Mouse (Mus musculus) forebrain, embryonic 13.5 days (tissue): ENCODE results near the gene Nptxr. TPM values are rescaled to one million over a fixed set of nuclear protein-coding genes. Genes with fewer than 3 reads are reported as not detected.
A peak's percentile ranks its signal among the peaks of the same experiment; 100 is the strongest.

Experiments
- ATAC-seq: fragments of 200-750 bp; cut with Nextera tagmentation; 2 replicates; pipeline ENCODE4 v1.8.0; 2017
- H3K27ac ChIP-seq: fragments of 300-500 bp; sonication (generic); 2 replicates; pipeline ENCODE4 v1.5.1; 2015; ENCODE audit warnings: inconsistent platforms, mild to moderate bottlenecking, moderate library complexity
- H3K27me3 ChIP-seq: fragments of 300-500 bp; sonication (generic); 2 replicates; pipeline ENCODE4 v1.6.1; 2015; ENCODE audit warnings: mild to moderate bottlenecking, inconsistent platforms
- H3K36me3 ChIP-seq: fragments of 300-500 bp; sonication (generic); 2 replicates; pipeline ENCODE4 v1.6.1; 2015; ENCODE audit warnings: mild to moderate bottlenecking, inconsistent platforms; ENCODE audit not compliant: poor library complexity, severe bottlenecking
- H3K4me1 ChIP-seq: fragments of 300-500 bp; sonication (generic); 2 replicates; pipeline ENCODE4 v1.6.1; 2015; ENCODE audit warnings: inconsistent platforms
- H3K4me2 ChIP-seq: fragments of 300-500 bp; sonication (generic); 2 replicates; pipeline ENCODE4 v1.6.1; 2015; ENCODE audit warnings: inconsistent platforms, mild to moderate bottlenecking, moderate library complexity
- H3K4me3 ChIP-seq: fragments of 300-500 bp; sonication (generic); 2 replicates; pipeline ENCODE4 v1.5.1; 2015; ENCODE audit warnings: mild to moderate bottlenecking, inconsistent platforms
- H3K9ac ChIP-seq: fragments of 300-500 bp; sonication (generic); 2 replicates; pipeline ENCODE4 v1.6.1; 2015; ENCODE audit warnings: mild to moderate bottlenecking, inconsistent platforms
- H3K9me3 ChIP-seq: fragments of 300-500 bp; sonication (generic); replicated peaks from 2 replicates; pipeline ENCODE4 v1.6.1; 2016; ENCODE audit warnings: inconsistent platforms
- WGBS: fragments of 180-500 bp; shearing (Covaris S2); methylation state at CpG from one replicate; pipeline ENCODE4 v1.1.7; 2015; 5-methylcytosine and 5-hydroxymethylcytosine counted together
- polyA plus RNA-seq: library from polyadenylated mRNA; unstranded; fragments of >200 nt; fragmentation: Nextera tagmentation; extraction: Ambion mirVana; gene quantifications from 2 replicates; pipeline ENCODE4 v1.2.1, GENCODE M21; 2015

The Nptxr gene
- polyA plus RNA-seq, 1 experiment from 2014 or later = 7.9 TPM

DNA sequence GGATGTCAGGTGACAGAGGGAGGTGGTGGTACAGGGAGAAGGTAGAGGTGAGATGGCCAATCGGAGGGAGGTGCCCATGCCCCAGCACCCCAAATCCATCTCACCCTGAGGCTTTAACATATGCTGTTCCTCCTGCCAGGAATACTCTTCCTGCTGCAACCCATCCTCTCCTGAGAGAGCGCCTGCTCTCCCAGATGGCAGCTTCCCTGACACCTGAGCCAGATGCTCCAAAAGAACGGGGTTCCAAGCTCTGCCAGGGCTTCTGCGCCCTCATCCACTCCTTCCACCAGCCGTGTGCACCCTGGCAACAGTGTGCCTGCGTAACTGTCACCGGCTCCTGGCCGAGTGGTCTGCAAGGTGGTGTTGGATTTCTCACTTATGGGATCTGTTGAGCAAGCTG is 6.9 kb downstream of the Nptxr start:
- 86% methylated on average over 8 of the region's 8 CpGs for WGBS
- ATAC-seq = no peak
- no peak overlapping the region for H3K4me3 ChIP-seq
- H3K4me2 ChIP-seq = no peak overlapping the region
- H3K27ac ChIP-seq = no peak overlapping the region
- H3K9ac ChIP-seq = no peak overlapping the region
- H3K4me1 ChIP-seq = peaks cover 7% of the 10 kb centered on the region; the same call in 1 of the 2 replicates
- H3K36me3 ChIP-seq = no peaks in the 10 kb centered on the region
- H3K27me3 ChIP-seq = peaks cover 13% of the 10 kb centered on the region
- no peaks in the 10 kb centered on the region for H3K9me3 ChIP-seq

DNA sequence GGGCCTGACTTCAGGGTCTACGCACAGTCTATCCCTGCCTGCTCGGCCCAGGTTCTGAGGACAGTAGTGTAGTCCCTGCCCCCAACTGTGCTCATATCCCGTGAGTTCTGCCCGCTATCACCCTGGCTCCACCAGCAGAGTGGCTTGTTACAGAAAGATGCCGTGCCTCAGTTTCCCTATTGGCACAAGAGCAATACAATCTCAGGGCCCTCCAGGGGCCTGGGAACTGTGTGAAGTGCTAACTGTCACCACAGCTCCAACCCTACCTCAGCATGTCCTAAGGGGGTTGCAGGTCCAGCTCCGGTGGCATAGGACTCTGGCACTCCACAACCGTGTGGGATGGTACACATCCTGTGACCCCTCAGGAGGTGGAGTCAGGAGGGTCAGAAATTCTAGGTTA is 7.5 kb downstream of the Nptxr start:
- Histone ChIP-seq H3K36me3 (no peaks in the 10 kb centered on the region), H3K4me3 (no peak overlapping the region), H3K9me3 (no peaks in the 10 kb centered on the region), H3K9ac (no peak overlapping the region), H3K27ac (no peak overlapping the region), H3K4me2 (no peak overlapping the region), H3K27me3 (peaks cover 10% of the 10 kb centered on the region), H3K4me1 (peaks cover 7% of the 10 kb centered on the region; the same call in 1 of the 2 replicates)
- WGBS = 89% methylated on average over 7 of the region's 7 CpGs
- no peak for ATAC-seq

DNA sequence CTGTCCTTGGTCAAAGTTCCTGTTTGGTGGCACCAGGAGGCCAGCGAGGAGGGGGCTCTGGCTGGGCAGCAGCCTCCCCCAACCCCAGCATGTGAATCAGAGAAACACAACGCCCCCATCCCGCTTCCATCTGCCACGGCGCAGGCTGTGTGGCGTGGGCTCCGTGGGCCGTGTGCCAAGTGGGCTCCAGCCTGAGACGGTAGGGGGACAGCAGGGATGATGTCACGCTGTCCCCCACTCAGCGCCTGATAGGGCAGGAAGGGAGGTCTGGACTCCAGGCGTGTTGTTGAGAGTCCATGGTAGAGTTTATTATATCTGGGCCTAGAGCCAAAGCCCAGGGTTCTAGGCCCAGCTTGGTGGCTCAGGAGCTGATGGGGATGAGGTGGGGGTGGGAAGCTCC is 8.3 kb downstream of the Nptxr start:
- H3K4me3 ChIP-seq = no peak overlapping the region
- H3K27me3 ChIP-seq = 0 out of 2 replicates have a peak, but pooled peaks cover 3% of the 10 kb centered on the region
- H3K27ac ChIP-seq = no peak overlapping the region
- 84% methylated on average over 12 of the region's 12 CpGs for WGBS
- peaks cover 7% of the 10 kb centered on the region; the same call in 1 of the 2 replicates for H3K4me1 ChIP-seq
- H3K4me2 ChIP-seq = no peak overlapping the region
- H3K36me3 ChIP-seq = no peaks in the 10 kb centered on the region
- H3K9ac ChIP-seq = no peak overlapping the region
- H3K9me3 ChIP-seq = no peaks in the 10 kb centered on the region
- ATAC-seq = no peak

DNA sequence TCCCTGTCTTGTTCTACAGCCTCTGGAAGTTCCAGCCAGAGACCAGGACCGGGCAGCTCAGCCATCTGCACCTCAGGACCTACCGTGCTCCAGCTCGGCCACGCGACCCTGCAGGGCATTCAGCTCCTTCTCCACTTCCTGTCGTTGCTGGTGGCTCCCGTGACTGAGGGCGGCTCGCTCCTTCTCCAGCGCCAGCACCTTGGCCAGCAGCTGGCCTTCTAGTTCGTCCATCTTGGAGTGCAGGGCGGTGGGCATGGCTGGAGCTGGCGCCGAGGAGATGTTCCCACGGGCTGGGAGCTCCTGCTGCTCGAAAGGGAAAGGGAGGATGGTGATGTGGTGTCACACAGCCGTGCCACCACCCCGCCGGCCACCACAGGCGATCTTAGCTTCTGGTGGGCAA is 10.4 kb downstream of the Nptxr start:
- no peaks in the 10 kb centered on the region for H3K9me3 ChIP-seq
- 0 out of 2 replicates have a peak, but pooled peaks cover 3% of the 10 kb centered on the region for H3K27me3 ChIP-seq
- no peak overlapping the region for H3K27ac ChIP-seq
- no peak overlapping the region for H3K4me3 ChIP-seq
- no peaks in the 10 kb centered on the region for H3K36me3 ChIP-seq
- peaks cover 7% of the 10 kb centered on the region; the same call in 1 of the 2 replicates for H3K4me1 ChIP-seq
- H3K4me2 ChIP-seq = no peak overlapping the region
- ATAC-seq = no peak
- WGBS = 41% methylated on average over 20 of the region's 20 CpGs
- H3K9ac ChIP-seq = no peak overlapping the region

DNA sequence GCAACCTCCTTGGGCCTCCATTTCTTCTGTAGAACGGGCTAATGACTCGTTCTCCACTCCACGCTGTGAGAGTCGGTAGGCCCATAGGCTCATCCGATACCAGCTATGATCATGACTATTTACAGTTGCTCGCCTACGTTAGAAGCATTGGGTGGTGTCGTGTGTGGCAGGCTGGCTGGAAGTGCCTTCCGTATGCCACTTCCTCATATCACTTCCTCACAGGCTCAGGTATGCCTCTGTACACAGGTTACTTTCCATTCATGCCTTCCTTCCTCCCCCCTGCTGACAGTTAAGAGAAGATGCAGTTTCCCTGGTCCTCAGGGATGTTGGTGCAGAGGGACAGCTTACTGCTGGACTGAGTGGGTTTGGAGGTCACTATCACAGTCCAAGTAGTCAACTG is 11.5 kb downstream of the Nptxr start:
- ATAC-seq = no peak
- no peak overlapping the region for H3K9ac ChIP-seq

DNA sequence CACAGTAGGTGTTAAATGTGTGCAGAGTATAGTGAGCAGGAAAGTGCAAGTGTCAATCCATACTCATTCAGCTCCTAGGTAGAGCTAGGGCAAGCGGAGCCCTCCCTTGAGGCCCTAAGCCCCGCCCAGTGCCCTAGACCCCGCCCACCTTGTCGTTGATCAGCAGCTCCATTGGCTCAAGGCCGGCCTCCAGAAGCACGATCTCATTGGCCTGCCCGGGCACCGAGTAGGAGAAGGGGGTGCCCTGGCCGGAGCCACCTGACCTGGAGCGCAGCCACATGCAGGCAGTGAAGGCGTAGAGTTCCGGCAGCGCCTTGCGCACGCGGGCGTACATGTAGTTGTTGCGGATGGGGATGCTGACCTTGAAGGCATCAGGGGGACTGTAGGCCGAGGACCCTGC is 12.1 kb downstream of the Nptxr start:
- 21% methylated on average over 19 of the region's 19 CpGs for WGBS
- Histone ChIP-seq H3K4me1 (peaks cover 7% of the 10 kb centered on the region; the same call in 1 of the 2 replicates), H3K36me3 (no peaks in the 10 kb centered on the region), H3K9me3 (no peaks in the 10 kb centered on the region), H3K9ac (no peak overlapping the region), H3K4me3 (no peak overlapping the region), H3K27me3 (0 out of 2 replicates have a peak, but pooled peaks cover 3% of the 10 kb centered on the region), H3K4me2 (peak overlapping the region; percentile 14), H3K27ac (no peak overlapping the region)
- no peak for ATAC-seq

More for the DNA sequence above, 11.5 kb downstream of the Nptxr start:
- Histone ChIP-seq H3K9me3 (no peaks in the 10 kb centered on the region), H3K27me3 (0 out of 2 replicates have a peak, but pooled peaks cover 3% of the 10 kb centered on the region), H3K27ac (no peak overlapping the region), H3K4me1 (peaks cover 7% of the 10 kb centered on the region; the same call in 1 of the 2 replicates), H3K4me3 (no peak overlapping the region), H3K36me3 (no peaks in the 10 kb centered on the region), H3K4me2 (no peak overlapping the region)
- WGBS = 93% methylated on average over 9 of the region's 9 CpGs

DNA sequence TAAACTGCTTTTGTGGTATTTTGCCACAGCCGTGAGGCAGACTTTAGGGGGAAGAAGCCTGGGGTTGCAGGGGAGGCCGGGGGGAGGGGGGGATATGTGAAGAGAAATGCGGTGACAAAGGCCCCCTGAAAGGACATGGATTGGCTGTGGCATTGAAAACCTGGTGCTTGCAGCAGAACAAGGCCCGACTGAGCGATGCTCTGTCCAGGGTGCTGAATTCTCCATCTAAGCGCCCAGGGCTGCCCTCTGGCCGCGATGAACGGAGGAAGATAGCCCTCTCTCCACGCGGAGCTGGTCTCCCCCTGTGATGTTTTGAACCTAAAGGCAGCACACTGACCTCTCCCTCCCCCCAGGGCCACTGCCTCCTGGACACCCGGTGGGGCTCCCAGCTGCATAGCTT is 13.1 kb downstream of the Nptxr start:
- Histone ChIP-seq H3K27me3 (peaks cover 5% of the 10 kb centered on the region; the same call in 1 of the 2 replicates), H3K27ac (no peak overlapping the region), H3K9me3 (no peaks in the 10 kb centered on the region), H3K4me1 (peaks cover 7% of the 10 kb centered on the region; the same call in 1 of the 2 replicates), H3K36me3 (no peaks in the 10 kb centered on the region), H3K9ac (no peak overlapping the region), H3K4me2 (no peak overlapping the region), H3K4me3 (no peak overlapping the region)
- no peak for ATAC-seq
- 3% methylated on average over 12 of the region's 12 CpGs for WGBS

DNA sequence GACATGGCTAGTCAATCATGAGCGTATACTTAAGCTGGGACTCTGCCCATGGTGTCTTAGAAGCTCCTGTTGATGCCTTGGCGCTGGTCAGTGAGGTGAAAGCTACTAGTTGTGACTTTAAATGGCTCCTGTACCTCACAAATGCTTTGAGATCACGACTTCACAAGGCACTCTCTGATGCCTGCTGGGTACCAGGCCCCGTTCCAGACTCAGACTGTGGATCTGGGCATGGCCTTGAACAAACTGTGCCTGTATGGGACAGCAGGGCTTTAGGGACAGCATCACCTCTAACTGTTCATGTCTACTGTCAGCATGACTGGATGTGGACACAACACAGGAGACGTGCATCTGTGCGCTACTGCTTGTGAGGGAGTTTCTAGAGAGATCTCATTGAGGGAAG is 13.7 kb downstream of the Nptxr start:
- ATAC-seq = no peak
- peaks cover 2% of the 10 kb centered on the region; the same call in 1 of the 2 replicates for H3K4me1 ChIP-seq
- no peak overlapping the region for H3K4me2 ChIP-seq
- H3K9ac ChIP-seq = no peak overlapping the region
- no peak overlapping the region for H3K27ac ChIP-seq
- WGBS = 85% methylated on average over 6 of the region's 6 CpGs
- peaks cover 5% of the 10 kb centered on the region; the same call in 1 of the 2 replicates for H3K27me3 ChIP-seq
- no peaks in the 10 kb centered on the region for H3K9me3 ChIP-seq
- no peak overlapping the region for H3K4me3 ChIP-seq
- no peaks in the 10 kb centered on the region for H3K36me3 ChIP-seq

DNA sequence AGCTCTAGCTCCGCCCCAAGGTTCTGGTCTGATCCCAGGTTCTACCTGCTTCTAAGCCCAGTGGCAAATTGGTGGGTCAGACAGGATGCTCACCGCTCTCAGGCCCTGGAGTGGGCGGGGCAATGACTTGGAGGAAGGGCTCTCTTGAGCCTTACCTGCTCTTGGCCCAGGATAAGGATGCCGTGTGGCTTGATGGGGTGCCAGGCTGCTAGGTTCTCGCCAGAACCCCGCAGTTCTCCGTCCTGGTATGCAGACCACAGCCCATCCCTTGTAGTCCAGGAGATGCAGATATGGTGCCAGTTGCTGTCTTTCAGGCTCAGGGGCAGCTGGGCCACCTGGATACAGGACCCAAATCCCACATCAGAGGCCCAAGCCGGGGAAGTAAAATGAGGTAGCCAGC is 14.5 kb downstream of the Nptxr start:
- no peak overlapping the region for H3K4me2 ChIP-seq
- H3K27ac ChIP-seq = no peak overlapping the region
- no peaks in the 10 kb centered on the region for H3K36me3 ChIP-seq
- no peak for ATAC-seq
- H3K9ac ChIP-seq = no peak overlapping the region
- 59% methylated on average over 8 of the region's 8 CpGs for WGBS
- peaks cover 5% of the 10 kb centered on the region; the same call in 1 of the 2 replicates for H3K27me3 ChIP-seq
- H3K4me3 ChIP-seq = no peak overlapping the region
- no peaks in the 10 kb centered on the region for H3K9me3 ChIP-seq
- H3K4me1 ChIP-seq = no peaks in the 10 kb centered on the region; the same call in 1 of the 2 replicates

DNA sequence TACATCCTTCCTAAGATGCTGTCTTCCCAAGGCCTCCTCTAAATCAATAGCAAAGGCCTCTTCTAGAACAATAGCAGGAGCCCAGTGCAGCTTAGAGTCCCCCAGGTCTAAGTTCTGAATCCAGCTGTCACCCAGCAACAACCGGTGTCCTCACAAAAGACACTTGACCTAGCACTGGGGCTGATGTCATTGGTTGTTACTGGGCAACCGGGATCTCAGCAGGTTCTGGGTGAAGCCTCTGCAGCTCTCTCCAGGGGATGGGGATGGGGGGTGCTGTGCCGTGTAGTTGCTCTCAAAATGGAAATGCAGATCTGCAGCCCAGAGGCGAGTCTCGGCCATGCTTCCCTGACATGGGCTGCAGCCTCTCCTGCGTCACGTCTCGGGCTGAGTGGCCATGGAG is 16.8 kb downstream of the Nptxr start:
- 38% methylated on average over 8 of the region's 8 CpGs for WGBS
- ATAC-seq = no peak
- no peak overlapping the region for H3K27ac ChIP-seq
- no peaks in the 10 kb centered on the region; the same call in 1 of the 2 replicates for H3K4me1 ChIP-seq
- H3K36me3 ChIP-seq = no peaks in the 10 kb centered on the region
- peaks cover 5% of the 10 kb centered on the region; the same call in 1 of the 2 replicates for H3K27me3 ChIP-seq
- no peak overlapping the region for H3K4me2 ChIP-seq
- H3K4me3 ChIP-seq = no peak overlapping the region
- no peak overlapping the region for H3K9ac ChIP-seq
- H3K9me3 ChIP-seq = no peaks in the 10 kb centered on the region

DNA sequence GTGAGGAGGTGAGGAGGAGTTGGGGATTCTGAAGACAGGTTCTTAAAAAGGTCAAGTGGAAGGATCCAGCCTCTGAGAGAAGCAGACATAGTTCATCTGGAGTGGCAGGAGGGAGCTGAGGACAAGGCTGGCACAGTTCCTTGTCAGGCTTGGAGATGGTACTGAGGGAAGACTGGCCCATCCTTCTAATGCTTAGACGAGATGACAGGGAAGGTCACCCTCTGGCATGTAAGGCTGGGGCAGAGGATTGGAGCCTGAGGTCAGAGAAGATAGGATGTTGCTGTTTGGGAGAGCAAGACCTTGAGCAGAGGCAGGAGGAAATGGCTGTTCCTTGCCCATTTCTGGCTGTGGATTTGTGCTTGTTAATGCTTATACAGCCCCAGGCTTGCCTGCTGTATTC is 19.5 kb downstream of the Nptxr start:
- no peak overlapping the region for H3K27ac ChIP-seq
- no peak overlapping the region for H3K9ac ChIP-seq
- H3K9me3 ChIP-seq = no peaks in the 10 kb centered on the region
- H3K27me3 ChIP-seq = peaks cover 7% of the 10 kb centered on the region; the same call in 1 of the 2 replicates
- H3K36me3 ChIP-seq = no peaks in the 10 kb centered on the region
- WGBS = 68% methylated on average over 1 of the region's 1 CpGs
- H3K4me1 ChIP-seq = no peaks in the 10 kb centered on the region; the same call in 1 of the 2 replicates
- H3K4me3 ChIP-seq = no peak overlapping the region
- no peak overlapping the region for H3K4me2 ChIP-seq
- ATAC-seq = no peak

DNA sequence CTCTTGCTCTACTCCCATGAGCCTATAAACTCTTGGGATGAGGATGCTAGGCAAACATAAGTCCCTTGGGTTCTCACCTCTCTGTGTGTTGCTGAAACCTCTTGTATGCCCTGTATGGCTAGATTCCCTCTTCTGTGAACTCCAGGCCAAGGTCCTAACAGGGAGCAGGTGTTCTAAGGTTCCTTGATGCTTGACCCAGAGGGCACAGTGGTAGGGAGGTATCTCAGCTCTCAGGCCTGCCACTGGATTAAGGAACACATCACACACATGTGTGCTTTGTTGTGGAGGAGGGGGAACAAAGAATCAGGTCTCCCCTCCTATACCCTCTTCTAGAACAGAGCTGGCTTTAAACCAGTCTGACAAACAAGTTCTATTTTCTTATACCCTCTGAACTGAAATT is 26.8 kb downstream of the Nptxr start, which contains the start of gene Dnal4:
Gene Dnal4, minus strand, starts transcription at position 101 of the 400 bp plus-strand sequence.
- Histone ChIP-seq H3K36me3 (no peaks in the 10 kb centered on the region), H3K9me3 (no peaks in the 10 kb centered on the region), H3K4me3 (no peak within 1 kb of the TSS), H3K27ac (no peak within 1 kb of the TSS), H3K27me3 (peaks cover 8% of the 10 kb centered on the region), H3K4me1 (peaks cover 21% of the 10 kb centered on the region), H3K4me2 (no peak within 1 kb of the TSS), H3K9ac (no peak within 1 kb of the TSS)
- ATAC-seq = no peak

DNA sequence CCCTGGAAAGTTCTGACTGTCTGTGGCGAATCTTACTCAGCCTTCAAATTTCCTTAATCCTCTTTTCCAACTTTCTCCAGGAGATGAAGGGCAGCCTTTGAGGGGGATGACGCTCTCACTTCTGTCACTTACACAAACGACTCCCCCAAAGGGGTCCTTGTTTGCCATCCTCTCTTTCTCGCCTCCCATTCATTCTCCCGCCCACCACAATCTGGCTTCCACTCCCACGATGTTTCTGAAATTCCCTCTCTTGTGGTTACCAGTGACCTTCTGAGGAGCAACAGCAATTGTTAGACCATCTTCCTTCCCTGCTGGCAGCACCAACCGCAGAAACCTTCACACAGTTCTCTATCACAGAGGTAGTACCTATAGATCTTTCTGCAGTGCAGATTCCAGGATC is 28.9 kb downstream of the Nptxr start:
- Histone ChIP-seq H3K27me3 (peaks cover 4% of the 10 kb centered on the region; the same call in 1 of the 2 replicates), H3K9me3 (no peaks in the 10 kb centered on the region), H3K27ac (no peak overlapping the region), H3K4me2 (no peak overlapping the region; the same call in 1 of the 2 replicates), H3K36me3 (no peaks in the 10 kb centered on the region), H3K4me3 (no peak overlapping the region), H3K4me1 (peaks cover 34% of the 10 kb centered on the region), H3K9ac (peak overlapping the region; percentile 64; the same call in 1 of the 2 replicates)
- no peak for ATAC-seq
- WGBS = 65% methylated on average over 7 of the region's 7 CpGs
